Mouse (Mus musculus): ENCODE results near the gene Hexim1.

DNA sequence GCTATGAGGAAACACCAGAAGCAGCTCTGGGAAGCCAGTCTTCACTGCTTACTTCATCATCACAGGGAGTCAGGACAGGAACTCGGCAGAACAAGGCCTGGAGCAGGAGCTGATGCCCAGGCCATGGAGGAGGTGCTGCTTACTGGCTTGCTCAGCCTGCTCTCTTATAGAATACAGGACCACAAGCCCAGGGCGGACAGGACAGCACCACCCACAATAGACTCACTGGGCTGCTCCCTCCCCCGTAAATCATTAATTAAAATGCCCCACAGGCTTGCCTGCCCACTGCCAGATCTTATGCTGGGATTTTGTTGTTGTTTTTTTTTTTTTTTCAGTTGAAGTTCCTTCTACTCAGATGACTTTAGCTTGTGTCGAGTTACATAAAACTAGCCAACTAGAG lies 31.7 kb downstream of the Hexim1 start:
- TF ChIP-seq CTCF (IDR thresholded peaks at IDR 0.05; ENCODE audit: control insufficient read depth, insufficient read depth, insufficient read length) (no peak), USF1 (IDR thresholded peaks at IDR 0.05; ENCODE audit: low read depth) (no peak)

Measured in C2C12 (cell line).